Mouse (Mus musculus) liver, embryonic 14.5 days (tissue): ENCODE data around the gene Crim1.

Source experiments
- CTCF ChIP-seq: IDR thresholded peaks from 2 replicates; pipeline ENCODE4 v1.5.1; 2016; ENCODE audit warnings: antibody characterized with exemption, low read depth, control low read depth
- EP300 ChIP-seq: IDR thresholded peaks from 2 replicates; pipeline ENCODE4 v1.6.1; 2016; ENCODE audit warnings: antibody characterized with exemption, low read depth

GRCm38 (mm10) chr17:78313006-78313405 lies 113.0 kb downstream of the Crim1 start:
- TF ChIP-seq EP300 (no peak), CTCF (no peak)
